Mouse (Mus musculus) right cerebral cortex, postnatal 14 days (tissue): ENCODE data around the gene Cisd1.
"Not testable (repeated sequence)": the region's sequence is repeated elsewhere in the genome, so short reads cannot be mapped to it uniquely, and the experiment has no call there.

Source experiments
- DNase-seq: peaks from one replicate; pipeline ENCODE4 v3.0.0; 2022

Cisd1 gene

GRCm38 (mm10) chr10:71344579-71345143 is at the start of gene Cisd1:
Gene Cisd1 (minus strand): TSS chr10:71344954.
- peak; percentile 95 for DNase-seq

- no peak for DNase-seq
Observed at GRCm38 (mm10) chr10:71389311-71389710, 44.6 kb upstream of the Cisd1 start.

GRCm38 (mm10) chr10:71384159-71385044 is 39.6 kb upstream of the Cisd1 start:
- DNase-seq = no peak

- DNase-seq = not testable (repeated sequence)
Observed at GRCm38 (mm10) chr10:71383552-71383924, 38.8 kb upstream of the Cisd1 start.

GRCm38 (mm10) chr10:71382858-71383551 is 38.3 kb upstream of the Cisd1 start:
- DNase-seq = no peak

- DNase-seq = no peak
Observed at GRCm38 (mm10) chr10:71382109-71382508, 37.4 kb upstream of the Cisd1 start.

- no peak for DNase-seq
Observed at GRCm38 (mm10) chr10:71381471-71382033, 36.8 kb upstream of the Cisd1 start.

- no peak for DNase-seq
Observed at GRCm38 (mm10) chr10:71380406-71380805, 35.7 kb upstream of the Cisd1 start.

- no peak for DNase-seq
Observed at GRCm38 (mm10) chr10:71376014-71376413, 31.3 kb upstream of the Cisd1 start.

GRCm38 (mm10) chr10:71373706-71374105 is 29.0 kb upstream of the Cisd1 start:
- no peak for DNase-seq

- no peak for DNase-seq
Observed at GRCm38 (mm10) chr10:71371881-71372280, 27.1 kb upstream of the Cisd1 start.

GRCm38 (mm10) chr10:71369466-71369865 is 24.7 kb upstream of the Cisd1 start:
- DNase-seq = no peak

- DNase-seq = peak; percentile 40
Observed at GRCm38 (mm10) chr10:71368128-71368940, 23.6 kb upstream of the Cisd1 start.

GRCm38 (mm10) chr10:71363858-71364257 is 19.1 kb upstream of the Cisd1 start:
- no peak for DNase-seq

- DNase-seq = no peak
Observed at GRCm38 (mm10) chr10:71363440-71363839, 18.7 kb upstream of the Cisd1 start.

- DNase-seq = no peak
Observed at GRCm38 (mm10) chr10:71361836-71362562, 17.2 kb upstream of the Cisd1 start.

- no peak for DNase-seq
Observed at GRCm38 (mm10) chr10:71361044-71361443, 16.3 kb upstream of the Cisd1 start.

GRCm38 (mm10) chr10:71354947-71355346 is 10.2 kb upstream of the Cisd1 start:
- DNase-seq = no peak

- DNase-seq = no peak
Observed at GRCm38 (mm10) chr10:71353850-71354249, 9.1 kb upstream of the Cisd1 start.

- no peak for DNase-seq
Observed at GRCm38 (mm10) chr10:71351301-71351700, 6.5 kb upstream of the Cisd1 start.

- DNase-seq = no peak
Observed at GRCm38 (mm10) chr10:71349290-71349689, 4.5 kb upstream of the Cisd1 start.
